Mouse (Mus musculus): ENCODE results near the gene Bloc1s4.

Gene Bloc1s4

DNA sequence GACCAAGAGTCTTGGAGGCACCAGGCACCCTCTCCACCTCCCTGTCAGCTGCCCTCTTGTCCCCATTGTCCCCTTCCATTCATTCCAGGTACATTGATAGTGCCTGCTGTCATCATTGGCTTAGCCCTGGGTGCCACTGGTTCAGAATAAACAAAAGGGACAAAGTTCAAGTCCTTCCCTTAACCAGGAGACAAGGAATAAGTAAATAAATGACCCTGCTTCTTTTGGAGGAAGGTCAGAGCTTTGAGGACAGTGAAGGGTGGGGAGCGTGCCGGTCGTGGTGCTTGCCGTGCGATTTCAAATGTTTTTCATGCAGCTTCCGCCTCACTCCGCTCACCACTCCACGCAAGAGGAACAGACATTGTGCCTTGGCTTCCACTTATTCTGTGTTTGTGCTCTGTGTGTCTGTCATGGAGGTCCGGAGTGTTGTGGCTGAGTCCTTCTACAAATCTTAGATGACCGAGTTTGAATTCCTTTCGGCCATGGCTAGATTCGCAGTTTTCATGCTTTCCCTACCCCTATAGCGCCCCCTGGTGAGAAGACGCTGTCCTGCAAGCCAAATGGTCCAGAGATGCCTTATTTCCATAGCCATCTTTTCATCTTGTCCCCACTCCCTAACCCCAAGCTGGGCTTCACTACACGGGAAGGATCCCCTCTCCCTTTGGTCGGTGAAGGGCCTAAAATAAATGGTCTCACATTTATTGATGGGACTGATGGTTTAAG is 6.2 kb downstream of the Bloc1s4 start:
- in situ Hi-C loops (cut with MboI, MseI): loop anchor here (5.0 kb wide), 2 partner anchors 140 to 280 kb away; partner anchors contain the start of gene Grpel1

DNA sequence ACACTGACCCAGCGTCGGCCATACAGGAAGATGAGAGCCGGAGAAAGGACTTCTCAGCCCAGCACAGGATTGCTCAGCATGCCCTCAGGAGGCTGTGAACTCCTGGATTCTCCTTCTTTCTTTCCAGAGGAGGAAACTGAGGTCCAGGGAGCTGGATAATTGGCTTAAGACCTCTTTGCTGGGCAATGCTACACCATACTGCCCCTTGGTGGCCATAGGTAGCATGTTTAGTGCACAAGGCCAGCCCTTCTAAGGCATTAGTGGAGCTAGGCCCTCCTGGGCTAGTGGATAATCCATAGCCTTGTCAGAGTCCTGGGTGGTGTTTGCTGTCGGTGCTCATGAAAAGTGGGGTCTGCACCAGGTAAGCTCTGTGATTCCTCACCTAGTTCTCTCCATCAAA is 8.6 kb downstream of the Bloc1s4 start:
- in situ Hi-C loops (cut with MboI, MseI): loop anchor here (5.0 kb wide), 3 partner anchors 43 to 278 kb away; partner anchors contain the start of genes D5Ertd579e and Grpel1

DNA sequence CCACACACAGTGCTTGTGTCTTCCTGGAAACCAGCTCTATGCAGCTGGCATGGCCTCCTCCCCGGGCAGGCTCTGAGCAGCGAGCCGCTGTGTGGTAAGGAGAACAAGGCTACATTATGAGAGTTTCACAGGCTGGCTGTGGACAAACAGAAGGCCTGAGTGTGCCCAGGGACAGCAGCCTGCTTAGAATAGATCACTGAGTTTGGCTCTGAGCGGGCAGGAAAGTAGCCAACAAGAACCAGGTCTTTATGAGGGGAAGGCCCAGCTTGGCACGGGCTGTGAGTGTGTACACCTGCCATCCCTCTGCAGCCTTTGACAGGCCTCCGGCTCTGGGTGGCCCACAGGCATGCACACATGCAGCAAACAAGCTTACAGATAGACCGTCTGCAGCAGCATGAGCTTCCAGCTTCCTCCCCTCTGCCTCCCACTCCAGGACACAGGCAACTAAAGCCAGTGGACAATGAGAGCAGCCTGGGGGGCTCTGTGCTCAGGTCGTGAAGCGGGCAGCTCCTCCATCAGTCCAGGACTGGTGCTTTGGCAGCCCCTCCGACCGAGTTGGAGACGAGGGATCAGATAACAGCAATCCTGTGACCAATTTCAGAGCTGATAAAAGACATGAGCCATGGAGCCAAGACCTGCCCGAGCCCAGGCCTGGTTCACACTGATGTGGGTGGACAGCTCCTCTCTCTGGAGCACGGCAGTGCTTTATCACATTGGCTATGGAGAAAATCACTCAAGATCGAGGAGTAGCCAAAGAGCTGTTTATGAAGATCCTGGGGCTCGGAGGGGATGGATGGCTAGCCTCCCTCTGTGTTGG is 9.4 kb downstream of the Bloc1s4 start:
- in situ Hi-C loops (cut with MboI, MseI): loop anchor here (5.0 kb wide), 1 partner anchor 42 kb away; the partner anchor contains the start of gene D5Ertd579e

DNA sequence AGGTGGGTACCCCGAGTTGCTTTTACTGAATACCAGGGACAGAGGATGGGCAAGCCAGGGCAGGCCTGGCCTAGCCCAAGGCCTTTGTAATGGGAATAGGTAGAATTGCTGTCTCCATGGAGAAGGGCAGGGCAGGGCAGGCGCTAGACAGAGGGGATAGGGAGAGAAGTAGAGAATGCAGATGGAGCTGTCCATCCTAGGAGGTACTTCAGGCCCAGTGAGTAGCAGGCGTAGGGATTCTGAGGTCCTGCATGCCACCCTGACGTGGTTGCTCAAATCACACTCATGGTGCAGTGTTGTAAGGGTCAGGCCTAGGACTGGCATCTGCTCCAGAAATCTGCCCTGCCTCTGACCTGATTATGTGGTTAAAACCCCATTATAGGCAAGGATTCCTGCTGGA is 10.7 kb downstream of the Bloc1s4 start:
- in situ Hi-C loops (cut with MboI, MseI): loop anchor here (5.0 kb wide), 1 partner anchor 40 kb away; the partner anchor contains the start of gene D5Ertd579e

DNA sequence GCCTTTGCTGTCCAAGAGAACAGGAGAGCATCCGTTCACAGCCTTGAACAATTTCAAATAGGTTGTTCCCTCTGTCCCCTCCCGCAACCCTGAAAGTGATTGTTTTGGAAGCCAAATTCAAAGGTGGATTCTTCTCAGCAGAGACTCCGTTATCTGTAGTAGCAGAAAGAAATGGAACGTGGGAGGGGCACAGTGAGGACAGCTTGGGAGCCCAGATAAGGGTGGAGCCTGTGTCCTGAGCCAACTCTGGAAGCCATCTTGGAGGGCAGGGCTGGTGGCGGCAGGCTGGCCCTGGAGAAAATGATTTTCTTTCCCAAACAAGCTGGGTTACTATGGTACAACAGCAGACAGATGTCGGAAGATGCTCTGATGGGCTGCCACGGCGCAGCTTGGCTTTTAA is 12.4 kb downstream of the Bloc1s4 start:
- in situ Hi-C loops (cut with MboI, MseI): loop anchor here (5.0 kb wide), 1 partner anchor 39 kb away; the partner anchor contains the start of gene D5Ertd579e

DNA sequence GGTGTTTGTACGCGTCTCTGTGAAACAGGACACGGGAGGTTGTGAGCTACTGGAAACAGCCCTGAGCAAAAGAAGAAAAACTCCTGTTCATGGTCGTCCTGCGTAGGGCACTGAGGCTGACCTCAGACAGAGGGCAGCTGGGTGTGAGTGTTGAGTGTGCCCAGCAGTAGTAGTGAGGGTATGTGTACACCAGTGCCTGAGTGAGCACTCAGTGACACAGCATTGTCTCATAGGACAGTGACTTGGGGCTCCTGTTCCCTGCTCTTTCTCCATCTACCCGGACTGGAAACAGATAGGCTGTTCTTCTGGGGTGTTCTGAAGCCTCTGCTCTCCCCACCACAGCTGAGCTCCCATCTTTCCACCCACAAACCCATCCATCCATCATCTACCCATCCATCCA is 13.3 kb downstream of the Bloc1s4 start:
- in situ Hi-C loops (cut with MboI, MseI): loop anchor here (5.0 kb wide), 1 partner anchor 38 kb away; the partner anchor contains the start of gene D5Ertd579e

DNA sequence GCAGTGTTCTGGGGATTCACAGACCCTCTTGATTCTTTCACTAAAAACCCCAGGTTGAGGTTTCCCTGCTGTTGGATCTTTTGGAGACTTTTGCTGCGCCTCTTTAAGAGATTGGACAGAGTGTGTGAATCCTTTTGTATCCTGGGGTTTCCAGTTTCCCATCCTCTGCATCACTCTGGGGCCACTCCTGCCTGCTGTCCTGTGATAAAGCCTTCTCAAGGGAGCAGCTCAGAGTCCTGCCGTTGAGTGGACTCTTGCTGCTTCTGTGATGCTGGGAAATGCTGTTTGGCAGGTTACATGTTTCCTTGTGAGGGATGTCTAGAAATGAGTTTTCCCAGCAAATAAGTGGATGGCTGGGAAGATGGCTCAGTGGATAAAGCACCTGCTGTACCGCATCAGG is 15.0 kb downstream of the Bloc1s4 start:
- in situ Hi-C loops (cut with MboI, MseI): no loop called here

DNA sequence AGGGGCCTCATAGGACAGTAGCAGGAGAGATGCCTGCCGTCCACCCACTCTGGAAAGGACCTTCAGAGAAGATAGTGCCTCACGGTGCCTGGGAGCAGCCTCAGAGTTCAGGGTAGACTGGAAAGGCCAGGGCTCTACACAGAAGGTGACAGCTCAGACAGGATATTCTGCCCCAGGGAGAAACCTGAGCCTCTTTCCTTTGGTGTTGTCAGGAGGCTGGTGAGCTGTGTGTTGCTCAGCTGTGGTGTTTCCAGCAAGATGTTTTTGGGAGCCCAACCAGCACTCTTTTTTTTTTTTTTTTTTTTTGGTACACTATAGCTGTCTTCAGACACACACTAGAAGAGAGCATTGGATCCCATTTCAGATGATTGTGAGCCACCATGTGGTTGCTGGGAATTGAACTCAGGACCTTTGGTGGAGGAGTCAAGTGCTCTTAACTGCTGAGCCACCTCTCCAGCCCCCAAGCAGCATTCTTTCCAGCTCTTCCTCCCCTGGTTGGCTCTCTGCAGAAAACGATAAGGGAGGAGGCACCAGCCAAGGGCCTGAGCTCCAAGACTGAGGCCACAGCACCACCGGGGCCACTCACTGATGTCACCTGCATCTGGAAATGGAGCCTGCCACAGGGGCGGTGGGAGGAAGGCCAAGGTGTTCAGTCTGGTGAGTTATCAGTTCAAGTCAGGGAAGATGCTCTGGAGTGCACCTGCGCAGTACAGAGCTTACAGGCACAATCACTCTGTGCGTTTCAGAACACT is 16.4 kb downstream of the Bloc1s4 start:
- in situ Hi-C loops (cut with MboI, MseI): no loop called here

DNA sequence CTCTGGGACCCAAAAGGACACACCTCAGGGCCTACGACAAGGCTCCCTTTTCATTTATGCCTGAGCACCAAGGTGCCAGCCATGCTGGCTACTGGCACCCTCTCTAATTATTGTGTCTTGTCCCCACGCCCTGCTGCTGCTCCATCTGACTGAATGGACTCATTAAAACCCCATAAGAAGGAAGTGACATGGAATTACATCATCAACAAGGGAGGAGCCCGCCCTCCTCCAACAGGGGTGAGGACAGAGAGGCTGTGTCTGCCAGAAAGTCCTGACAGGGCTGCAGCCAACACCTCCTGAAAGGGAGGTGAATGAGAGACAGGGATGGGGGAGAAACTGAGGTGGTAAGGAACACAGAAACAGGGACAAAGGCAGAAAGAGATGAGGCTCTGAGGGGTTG is 17.8 kb downstream of the Bloc1s4 start:
- in situ Hi-C loops (cut with MboI, MseI): no loop called here

DNA sequence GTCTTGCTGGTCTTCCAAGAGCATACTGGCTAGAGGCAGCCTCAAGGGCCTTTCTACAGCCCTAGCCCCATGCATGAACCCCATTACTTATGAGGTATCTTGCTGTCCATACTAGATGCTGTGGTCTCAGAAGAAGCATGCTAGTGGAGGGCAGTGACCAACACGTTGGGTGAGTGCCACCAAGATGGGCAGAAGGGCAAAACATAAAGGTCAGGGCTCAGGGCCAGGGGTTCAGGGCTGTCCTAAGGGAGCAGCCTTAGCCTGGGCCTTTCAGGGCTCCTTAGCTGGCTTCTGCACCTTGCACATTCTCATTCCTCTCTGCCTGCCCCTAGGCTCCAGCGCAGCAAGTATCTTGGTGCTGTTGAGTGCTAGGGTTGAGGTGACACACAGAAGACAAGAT is 18.5 kb downstream of the Bloc1s4 start:
- in situ Hi-C loops (cut with MboI, MseI): loop anchor here (5.0 kb wide), 1 partner anchor 58 kb away; no protein-coding TSS in a partner anchor

DNA sequence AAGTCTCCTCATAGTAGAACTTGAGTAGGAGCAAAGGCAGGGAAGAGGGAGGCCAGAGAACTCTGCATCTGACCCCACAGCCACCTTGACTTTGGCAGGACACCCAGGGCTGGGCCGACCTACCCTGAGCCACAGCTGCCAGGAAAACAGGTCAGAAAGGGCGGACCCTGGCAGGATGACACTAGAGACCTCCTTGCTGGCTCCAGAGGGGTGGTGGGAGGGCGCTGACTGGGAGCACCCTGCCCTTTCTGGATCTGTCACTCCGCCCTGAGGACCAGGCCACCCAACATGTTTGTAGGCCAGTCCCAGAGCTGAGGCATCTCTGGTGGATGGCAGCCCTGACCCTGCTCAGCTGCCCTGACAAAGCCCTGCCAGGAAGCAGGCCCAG is 19.4 kb downstream of the Bloc1s4 start:
- in situ Hi-C loops (cut with MboI, MseI): loop anchor here (5.0 kb wide), 1 partner anchor 57 kb away; no protein-coding TSS in a partner anchor

DNA sequence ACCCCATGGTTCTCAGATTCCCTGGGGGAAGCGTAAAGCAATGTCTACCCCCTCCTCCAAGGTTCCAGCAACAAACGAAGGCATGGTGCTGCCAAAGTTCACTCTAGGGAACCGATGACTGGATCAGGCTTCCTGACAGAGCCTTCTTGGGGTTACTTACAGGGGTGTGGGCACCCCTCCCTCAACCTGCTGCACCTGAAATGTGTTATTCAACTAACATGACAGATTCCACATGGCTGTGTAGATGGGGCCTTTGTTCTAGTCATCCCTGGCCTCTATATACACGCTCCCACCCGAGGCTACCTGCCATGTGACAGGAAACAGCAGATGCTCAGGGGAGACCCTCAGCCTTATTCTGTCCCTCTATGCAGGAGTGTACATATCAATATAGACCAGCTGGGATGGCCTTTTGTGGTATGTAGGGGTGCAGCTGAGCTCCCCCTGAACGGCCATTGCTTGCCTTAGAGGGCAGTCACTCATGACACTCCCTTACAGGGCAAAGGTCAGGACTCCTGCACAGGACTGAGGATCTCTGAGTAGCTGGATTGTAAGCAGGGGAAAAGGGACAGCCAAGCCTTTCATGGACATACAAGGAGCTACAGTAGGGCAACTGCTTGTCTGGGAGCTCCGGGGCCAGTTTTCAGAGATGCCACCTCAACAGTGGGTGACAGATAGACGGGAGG is 19.9 kb downstream of the Bloc1s4 start:
- in situ Hi-C loops (cut with MboI, MseI): loop anchor here (5.0 kb wide), 1 partner anchor 56 kb away; no protein-coding TSS in a partner anchor

DNA sequence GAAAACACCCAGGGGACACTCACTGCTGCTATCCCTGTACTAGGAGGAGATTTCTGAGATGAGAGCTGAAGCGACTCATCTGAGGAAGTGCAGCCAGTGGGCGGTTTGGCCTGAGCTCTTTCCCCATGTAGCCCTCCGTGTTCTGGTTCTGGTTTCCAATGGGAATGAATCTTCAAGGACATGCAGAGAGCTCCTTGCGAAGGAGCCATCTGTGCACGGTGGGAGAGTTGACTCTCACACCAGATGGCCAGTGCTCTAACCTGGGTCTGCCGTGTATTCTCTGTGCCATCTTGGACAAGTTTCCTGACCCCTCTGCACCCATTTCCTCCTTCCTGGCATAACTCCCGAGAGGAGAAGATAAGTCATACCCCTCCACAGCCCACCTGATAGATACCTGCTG is 20.7 kb downstream of the Bloc1s4 start:
- in situ Hi-C loops (cut with MboI, MseI): loop anchor here (5.0 kb wide), 1 partner anchor 55 kb away; no protein-coding TSS in a partner anchor

DNA sequence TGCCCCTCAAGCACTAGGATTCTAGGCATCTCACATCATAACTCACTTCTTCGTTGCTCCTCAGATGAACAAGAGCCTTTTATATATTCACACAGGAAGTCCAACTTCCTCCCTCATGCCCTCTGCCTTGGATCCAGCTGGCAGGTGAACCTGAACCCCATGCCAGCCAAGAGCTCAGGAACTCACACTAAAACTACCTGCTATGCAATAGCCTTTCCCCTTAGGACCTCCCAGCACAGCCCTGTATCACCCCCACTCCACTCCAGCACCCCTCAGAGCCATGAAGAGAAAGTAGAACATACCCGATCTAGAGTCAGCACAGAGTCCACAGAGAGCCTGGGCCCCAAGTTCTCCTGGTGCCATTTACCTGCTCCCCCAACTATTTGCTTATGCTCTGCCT is 21.3 kb downstream of the Bloc1s4 start:
- in situ Hi-C loops (cut with MboI, MseI): loop anchor here (5.0 kb wide), 1 partner anchor 55 kb away; no protein-coding TSS in a partner anchor

DNA sequence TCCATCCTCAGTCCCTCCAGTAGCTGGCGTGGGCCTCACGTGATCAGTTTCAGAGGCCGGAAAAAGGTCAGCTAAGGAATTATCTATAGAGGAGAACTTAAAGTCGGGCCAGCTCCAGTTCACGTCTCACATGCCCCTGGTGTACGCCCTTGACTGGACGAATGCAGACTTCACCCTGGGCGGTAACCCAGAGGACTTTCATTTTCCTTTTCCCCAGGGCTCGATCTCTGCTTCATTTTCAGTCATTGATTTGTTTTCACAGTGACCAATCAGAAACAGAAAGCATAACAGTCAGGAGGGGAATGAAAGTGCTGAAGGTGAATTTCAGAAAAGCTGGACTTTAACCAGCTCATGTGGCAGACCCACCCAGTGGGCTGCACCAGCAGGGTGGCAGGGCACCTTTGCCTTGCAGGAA is 22.1 kb downstream of the Bloc1s4 start:
- in situ Hi-C loops (cut with MboI, MseI): loop anchor here (5.0 kb wide), 1 partner anchor 54 kb away; no protein-coding TSS in a partner anchor

DNA sequence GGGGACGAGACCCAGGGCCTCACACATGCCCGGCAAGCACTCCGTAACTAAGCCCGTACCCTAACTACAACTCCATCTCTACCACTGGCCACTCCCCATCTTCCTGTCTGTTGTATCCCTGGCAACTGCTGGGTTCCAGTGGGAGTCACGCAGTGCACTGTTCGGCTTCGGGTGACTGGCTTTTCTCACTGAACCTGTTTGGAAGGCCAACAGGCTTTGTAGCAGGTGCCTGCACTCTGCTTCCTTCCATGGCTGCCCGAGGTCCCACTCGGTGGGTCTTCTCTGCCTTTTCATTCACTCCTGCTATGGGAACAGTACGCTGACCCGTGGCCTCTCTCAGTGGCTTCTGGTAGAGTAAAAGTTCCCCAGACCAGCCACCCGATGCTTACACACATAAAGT is 22.6 kb downstream of the Bloc1s4 start:
- in situ Hi-C loops (cut with MboI, MseI): loop anchor here (5.0 kb wide), 1 partner anchor 54 kb away; no protein-coding TSS in a partner anchor

DNA sequence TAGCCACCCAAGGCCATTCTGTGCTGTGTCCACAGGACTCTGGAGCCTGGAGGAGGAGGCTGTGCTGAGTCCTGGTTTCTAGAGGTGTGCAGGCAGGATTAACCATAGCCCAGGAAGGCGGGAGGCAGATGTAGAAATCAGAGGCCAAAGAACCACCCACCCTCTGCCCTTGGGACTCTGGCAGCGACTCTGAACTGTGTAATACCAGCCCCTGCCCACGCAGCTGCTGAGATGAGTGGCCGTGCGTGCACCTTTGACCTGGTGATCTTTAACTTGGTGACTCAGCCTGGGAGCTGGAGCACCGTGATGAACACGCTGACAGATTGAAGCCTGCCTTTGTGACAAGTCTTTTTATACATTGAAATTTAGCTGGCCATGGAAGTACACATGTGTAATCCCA is 24.2 kb downstream of the Bloc1s4 start:
- in situ Hi-C loops (cut with MboI, MseI): no loop called here

DNA sequence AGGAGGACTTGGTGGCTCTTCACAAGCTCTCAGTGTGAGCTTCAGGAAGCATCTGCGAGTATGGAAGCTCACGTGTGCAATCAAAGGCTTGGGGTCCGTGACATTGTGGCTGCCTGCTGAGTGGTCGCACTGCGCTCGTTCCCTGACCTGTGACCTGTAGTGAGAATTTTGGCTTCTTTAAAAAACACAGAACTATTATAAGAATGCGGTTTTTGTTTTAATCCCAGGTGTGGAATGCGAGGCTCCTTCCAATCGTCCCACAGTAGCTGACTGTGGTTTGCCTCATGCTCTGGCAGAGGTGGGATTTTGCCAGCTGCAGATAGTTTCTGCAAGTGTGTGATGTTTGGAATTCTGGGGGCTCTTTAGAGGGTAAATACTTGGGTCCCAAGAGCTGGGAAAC is 25.1 kb downstream of the Bloc1s4 start:
- in situ Hi-C loops (cut with MboI, MseI): no loop called here

DNA sequence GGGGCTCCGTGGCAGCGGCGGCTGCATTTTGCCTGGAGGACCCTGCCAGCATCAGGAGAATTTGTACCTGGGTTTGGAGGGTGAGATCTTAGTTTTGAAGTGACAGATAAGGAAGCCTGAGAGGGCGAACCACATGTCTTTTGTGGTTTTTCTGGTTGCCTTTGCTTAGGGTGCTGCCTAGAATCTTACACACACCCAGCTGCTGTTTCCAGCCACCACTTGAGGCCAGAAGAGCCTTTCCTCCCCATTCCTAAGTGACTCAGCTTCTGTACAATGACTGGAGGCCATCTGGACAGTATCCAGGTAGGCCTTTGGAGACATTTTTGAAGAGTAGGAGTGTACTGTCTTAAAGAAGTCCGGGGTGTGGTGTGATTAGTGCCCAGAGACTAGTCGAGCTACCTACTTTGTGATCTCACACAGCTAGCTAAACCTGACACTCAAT is 26.0 kb downstream of the Bloc1s4 start:
- in situ Hi-C loops (cut with MboI, MseI): no loop called here

DNA sequence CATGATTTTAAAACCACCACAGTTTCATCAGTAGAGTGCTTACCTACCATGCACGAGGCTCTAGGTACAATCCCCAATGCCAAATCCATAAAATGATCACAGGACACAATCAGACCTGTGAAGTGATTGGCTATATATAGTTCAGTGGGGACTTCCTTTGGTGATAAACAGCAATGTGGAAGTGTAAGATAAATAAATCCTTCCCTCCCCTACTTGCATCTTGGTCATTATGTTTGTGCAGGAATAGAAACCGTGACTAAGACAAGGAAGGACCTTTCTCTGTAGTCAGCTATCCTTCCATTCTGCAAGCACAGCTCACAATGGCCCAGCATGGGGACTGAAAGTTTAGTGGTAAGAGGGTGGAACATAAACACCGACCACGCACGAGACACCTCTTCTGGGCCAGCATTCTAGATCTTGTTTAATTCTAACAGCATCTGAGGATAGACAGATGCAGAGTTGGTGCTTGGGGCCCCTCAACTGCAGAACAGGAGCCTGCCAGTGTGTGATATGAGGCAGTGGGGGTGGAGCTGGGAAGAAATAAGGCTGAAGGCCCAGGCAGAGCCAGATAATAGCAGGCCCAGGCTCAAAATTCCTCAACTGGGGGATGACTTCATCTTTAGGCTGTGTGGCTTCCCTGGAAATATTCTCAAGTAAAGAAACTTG is 27.6 kb downstream of the Bloc1s4 start:
- in situ Hi-C loops (cut with MboI, MseI): no loop called here

Data from T-helper 2 cell (primary cell).